Mouse (Mus musculus): Measurements from ENCODE around the gene Rab13. TPM values are rescaled to one million over a fixed set of nuclear protein-coding genes. Genes with fewer than 3 reads are reported as not detected.
"Not testable (repeated sequence)": the region's sequence is repeated elsewhere in the genome, so short reads cannot be mapped to it uniquely, and the experiment has no call there.

Rab13 gene
- polyA plus RNA-seq, 1 experiment from 2014 or later, result 15.4 TPM

DNA sequence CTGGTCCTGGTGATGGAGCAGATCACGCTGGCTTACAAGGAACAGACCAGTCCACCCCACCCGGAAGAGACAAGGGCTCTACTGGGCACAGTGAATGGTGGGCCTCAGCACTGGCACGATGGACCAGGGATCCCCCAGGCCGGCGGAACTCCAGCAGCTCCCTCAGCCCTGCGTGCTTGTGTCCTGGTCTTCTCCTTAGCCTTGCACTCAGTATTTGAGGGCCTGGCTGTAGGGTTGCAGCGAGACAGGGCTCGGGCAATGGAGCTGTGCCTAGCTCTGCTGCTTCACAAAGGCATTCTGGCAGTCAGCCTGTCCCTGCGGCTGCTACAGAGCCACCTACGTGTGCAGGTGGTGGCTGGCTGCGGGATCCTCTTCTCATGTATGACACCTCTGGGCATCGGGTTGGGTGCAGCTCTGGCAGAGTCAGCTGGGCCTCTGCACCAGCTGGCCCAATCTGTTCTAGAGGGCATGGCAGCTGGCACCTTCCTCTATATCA is 38.3 kb downstream of the Rab13 start:
- not testable (repeated sequence) for DNase-seq (ENCODE audit: low spot score); ATAC-seq (ENCODE audit: insufficient number of reproducible peaks, low FRiP score, low TSS enrichment, low read depth)
- WGBS, result 96% methylated on average over 10 of the region's 12 CpGs

DNA sequence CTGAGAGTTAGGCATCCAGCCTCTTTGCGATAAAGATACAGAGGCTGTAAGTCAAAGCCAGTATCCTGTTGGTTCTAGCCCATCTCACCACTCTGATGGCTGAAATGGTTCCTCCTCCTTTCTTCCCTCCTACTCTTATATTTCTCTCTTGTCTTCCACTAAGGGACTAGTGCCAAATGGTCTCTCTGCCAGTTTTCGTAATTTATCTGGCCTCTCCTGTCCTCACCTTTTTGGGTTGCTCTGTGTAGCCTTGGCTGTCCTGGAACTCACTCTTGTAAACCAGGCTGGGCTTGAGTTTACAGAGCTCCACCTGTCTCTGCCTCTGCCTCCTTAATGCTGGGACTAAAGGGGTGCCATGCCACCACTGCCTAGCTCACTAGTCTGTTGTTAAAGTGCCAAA is 39.2 kb downstream of the Rab13 start:
- not testable (repeated sequence) for H3K4me2 ChIP-seq (ENCODE audit: low read depth, severe bottlenecking); H3K27me3 ChIP-seq (ENCODE audit: control insufficient read depth, insufficient read depth, low read length); H3K9ac ChIP-seq (ENCODE audit: low read length); ATAC-seq (ENCODE audit: insufficient number of reproducible peaks, low FRiP score, low TSS enrichment, low read depth); H3K4me1 ChIP-seq (ENCODE audit: control insufficient read depth, insufficient read depth, low read length); DNase-seq (ENCODE audit: low spot score); H3K27ac ChIP-seq (replicated peaks; ENCODE audit: low read depth, low read length); H3K9me3 ChIP-seq (ENCODE audit: control insufficient read depth, low read length); H3K4me3 ChIP-seq (ENCODE audit: low read depth, low read length); H3K36me3 ChIP-seq (ENCODE audit: control insufficient read depth, insufficient read depth, low read length)
- 93% methylated on average over 2 of the region's 2 CpGs for WGBS

More for the DNA sequence above, 38.3 kb downstream of the Rab13 start:
- H3K36me3 ChIP-seq (ENCODE audit: control insufficient read depth, insufficient read depth, low read length); H3K27me3 ChIP-seq (ENCODE audit: control insufficient read depth, insufficient read depth, low read length); H3K4me1 ChIP-seq (ENCODE audit: control insufficient read depth, insufficient read depth, low read length); H3K4me2 ChIP-seq (ENCODE audit: low read depth, severe bottlenecking); H3K4me3 ChIP-seq (ENCODE audit: low read depth, low read length); H3K9ac ChIP-seq (ENCODE audit: low read length); H3K27ac ChIP-seq (replicated peaks; ENCODE audit: low read depth, low read length); H3K9me3 ChIP-seq (ENCODE audit: control insufficient read depth, low read length): not testable (repeated sequence)

DNA sequence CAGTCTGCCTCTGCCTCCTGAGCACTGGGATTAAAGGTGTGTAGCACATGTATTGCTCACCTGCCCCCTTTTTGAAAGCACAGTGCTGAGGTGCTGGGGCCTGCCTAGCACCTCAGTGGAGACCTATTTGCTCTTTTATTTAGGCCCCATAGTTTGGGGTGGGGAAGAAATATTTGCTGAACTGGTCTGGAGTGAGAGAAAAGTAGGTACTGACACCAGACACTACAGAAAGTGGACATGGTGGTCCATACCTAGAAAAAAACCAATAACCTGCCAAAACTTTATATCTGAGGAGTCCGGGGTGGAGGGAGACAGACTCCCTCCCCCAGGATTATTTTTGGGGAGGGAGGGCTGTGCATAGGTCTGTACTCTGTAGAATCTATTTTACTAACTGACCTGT is 39.7 kb downstream of the Rab13 start:
- not testable (repeated sequence) for H3K4me2 ChIP-seq (ENCODE audit: low read depth, severe bottlenecking); ATAC-seq (ENCODE audit: insufficient number of reproducible peaks, low FRiP score, low TSS enrichment, low read depth)

GRCm38 (mm10) chr3:90253653-90254418 is 40.3 kb downstream of the Rab13 start, which contains the start of gene Crtc2:
Crtc2 (plus strand) TSS chr3:90254163.
- peak; percentile 97 for DNase-seq (ENCODE audit: low spot score)
- Histone ChIP-seq H3K4me2 (ENCODE audit: low read depth, severe bottlenecking) (peak within 1 kb of the TSS; percentile 64), H3K9ac (ENCODE audit: low read length) (peak within 1 kb of the TSS; percentile 76), H3K9me3 (ENCODE audit: control insufficient read depth, low read length) (no peaks in the 10 kb centered on the region), H3K36me3 (ENCODE audit: control insufficient read depth, insufficient read depth, low read length) (peaks cover 7% of the 10 kb centered on the region), H3K4me1 (ENCODE audit: control insufficient read depth, insufficient read depth, low read length) (peaks cover 1% of the 10 kb centered on the region), H3K27me3 (ENCODE audit: control insufficient read depth, insufficient read depth, low read length) (no peaks in the 10 kb centered on the region), H3K27ac (replicated peaks; ENCODE audit: low read depth, low read length) (peak within 1 kb of the TSS; percentile 64; the same call in 1 of the 2 replicates), H3K4me3 (ENCODE audit: low read depth, low read length) (peak within 1 kb of the TSS; percentile 73)
- peak; percentile 94 for ATAC-seq (ENCODE audit: insufficient number of reproducible peaks, low FRiP score, low TSS enrichment, low read depth)
- 2% methylated on average over 40 of the region's 40 CpGs for WGBS

More for the DNA sequence above, 39.7 kb downstream of the Rab13 start:
- not testable (repeated sequence) for H3K27me3 ChIP-seq (ENCODE audit: control insufficient read depth, insufficient read depth, low read length); H3K4me1 ChIP-seq (ENCODE audit: control insufficient read depth, insufficient read depth, low read length); H3K27ac ChIP-seq (replicated peaks; ENCODE audit: low read depth, low read length); DNase-seq (ENCODE audit: low spot score); H3K4me3 ChIP-seq (ENCODE audit: low read depth, low read length); H3K9ac ChIP-seq (ENCODE audit: low read length); H3K9me3 ChIP-seq (ENCODE audit: control insufficient read depth, low read length); H3K36me3 ChIP-seq (ENCODE audit: control insufficient read depth, insufficient read depth, low read length)
- WGBS, result 75% methylated on average over 1 of the region's 1 CpGs

DNA sequence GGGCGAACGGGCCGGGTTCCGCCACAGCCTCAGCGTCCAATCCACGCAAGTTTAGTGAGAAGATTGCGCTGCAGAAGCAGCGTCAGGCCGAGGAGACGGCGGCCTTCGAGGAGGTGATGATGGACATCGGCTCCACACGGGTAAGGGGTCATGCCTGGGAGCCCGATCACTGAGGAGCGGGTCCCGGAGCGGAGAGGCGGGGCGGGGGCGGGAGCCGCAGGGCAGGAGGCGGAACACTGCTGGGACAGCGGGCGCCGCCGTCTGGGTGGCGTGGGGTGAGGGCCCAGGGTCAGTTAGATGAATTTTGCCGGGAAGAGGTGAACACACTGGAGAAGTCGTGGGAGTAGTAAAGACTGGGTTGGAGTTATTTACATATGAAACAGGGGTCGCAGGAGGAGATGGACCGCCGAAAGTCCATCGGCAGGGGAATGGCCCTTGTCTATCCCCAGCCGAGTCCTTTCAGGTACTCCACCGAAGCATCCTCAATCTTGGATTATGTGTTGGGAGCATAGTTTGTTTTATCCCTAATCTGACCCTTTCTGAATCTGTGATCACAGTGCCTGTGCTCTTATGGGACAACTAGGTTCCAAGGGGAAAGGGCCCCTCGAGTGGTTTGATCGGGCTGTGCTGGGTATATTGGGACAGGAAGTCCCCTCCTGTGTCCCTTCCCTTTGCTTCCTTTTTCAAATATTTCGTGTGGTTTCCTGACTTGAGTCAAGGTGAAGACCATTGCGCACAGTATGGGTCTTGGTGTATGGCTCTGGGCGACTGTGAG is 41.1 kb downstream of the Rab13 start:
- peak; percentile 71 for ATAC-seq (ENCODE audit: insufficient number of reproducible peaks, low FRiP score, low TSS enrichment, low read depth)
- 1% methylated on average over 41 of the region's 41 CpGs for WGBS
- Histone ChIP-seq H3K27ac (replicated peaks; ENCODE audit: low read depth, low read length) (peak overlapping the region; percentile 64; the same call in 1 of the 2 replicates), H3K9ac (ENCODE audit: low read length) (peak overlapping the region; percentile 76), H3K4me2 (ENCODE audit: low read depth, severe bottlenecking) (peak overlapping the region; percentile 64), H3K4me3 (ENCODE audit: low read depth, low read length) (peak overlapping the region; percentile 73), H3K4me1 (ENCODE audit: control insufficient read depth, insufficient read depth, low read length) (no peaks in the 10 kb centered on the region), H3K36me3 (ENCODE audit: control insufficient read depth, insufficient read depth, low read length) (peaks cover 5% of the 10 kb centered on the region), H3K9me3 (ENCODE audit: control insufficient read depth, low read length) (no peaks in the 10 kb centered on the region), H3K27me3 (ENCODE audit: control insufficient read depth, insufficient read depth, low read length) (no peaks in the 10 kb centered on the region)
- no peak for DNase-seq (ENCODE audit: low spot score)

GRCm38 (mm10) chr3:90255194-90255565 is 41.7 kb downstream of the Rab13 start:
- 30% methylated on average over 2 of the region's 2 CpGs for WGBS
- ATAC-seq (ENCODE audit: insufficient number of reproducible peaks, low FRiP score, low TSS enrichment, low read depth), result no peak
- no peak overlapping the region for H3K27ac ChIP-seq (replicated peaks; ENCODE audit: low read depth, low read length)

DNA sequence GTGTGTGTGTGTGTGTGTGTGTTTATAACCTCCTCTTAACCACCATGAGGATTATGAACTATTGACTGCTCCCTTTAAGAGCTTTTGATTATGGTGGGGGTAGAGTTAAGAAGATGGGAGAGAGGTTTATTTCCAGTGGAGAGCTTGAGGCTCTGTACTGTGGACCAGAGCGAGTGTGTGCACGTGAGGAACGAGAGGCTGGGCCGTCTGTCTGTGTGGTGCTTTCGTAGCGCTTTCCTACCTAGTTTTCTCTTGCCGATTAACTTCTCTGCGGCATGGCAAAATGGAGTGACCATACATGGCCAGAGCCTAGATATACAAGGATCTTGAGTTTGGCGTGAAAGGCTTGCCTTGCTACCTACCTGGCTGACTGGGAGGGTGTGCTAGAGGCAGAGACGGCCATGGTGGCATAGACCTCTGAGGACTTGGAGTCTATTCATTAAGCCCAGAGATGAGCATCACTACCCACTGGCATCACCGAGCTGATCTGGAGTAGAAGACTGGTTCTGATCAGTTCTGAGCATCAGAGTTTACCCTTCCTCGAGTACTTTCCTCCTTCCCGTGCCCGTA is 42.4 kb downstream of the Rab13 start:
- no peak overlapping the region for H3K4me2 ChIP-seq (ENCODE audit: low read depth, severe bottlenecking)
- ATAC-seq (ENCODE audit: insufficient number of reproducible peaks, low FRiP score, low TSS enrichment, low read depth) (no peak), DNase-seq (ENCODE audit: low spot score) (no peak)
- WGBS, result 93% methylated on average over 14 of the region's 14 CpGs
- no peak overlapping the region for H3K4me3 ChIP-seq (ENCODE audit: low read depth, low read length)
- no peaks in the 10 kb centered on the region for H3K9me3 ChIP-seq (ENCODE audit: control insufficient read depth, low read length)
- no peak overlapping the region for H3K27ac ChIP-seq (replicated peaks; ENCODE audit: low read depth, low read length)
- H3K9ac ChIP-seq (ENCODE audit: low read length), result no peak overlapping the region
- no peaks in the 10 kb centered on the region for H3K27me3 ChIP-seq (ENCODE audit: control insufficient read depth, insufficient read depth, low read length)
- H3K36me3 ChIP-seq (ENCODE audit: control insufficient read depth, insufficient read depth, low read length), result peaks cover 8% of the 10 kb centered on the region
- no peaks in the 10 kb centered on the region for H3K4me1 ChIP-seq (ENCODE audit: control insufficient read depth, insufficient read depth, low read length)

More at GRCm38 (mm10) chr3:90255194-90255565, 41.7 kb downstream of the Rab13 start:
- no peaks in the 10 kb centered on the region for H3K9me3 ChIP-seq (ENCODE audit: control insufficient read depth, low read length)
- no peaks in the 10 kb centered on the region for H3K4me1 ChIP-seq (ENCODE audit: control insufficient read depth, insufficient read depth, low read length)
- DNase-seq (ENCODE audit: low spot score), result no peak
- peak overlapping the region; percentile 76 for H3K9ac ChIP-seq (ENCODE audit: low read length)
- peaks cover 8% of the 10 kb centered on the region for H3K36me3 ChIP-seq (ENCODE audit: control insufficient read depth, insufficient read depth, low read length)
- no peaks in the 10 kb centered on the region for H3K27me3 ChIP-seq (ENCODE audit: control insufficient read depth, insufficient read depth, low read length)
- peak overlapping the region; percentile 64 for H3K4me2 ChIP-seq (ENCODE audit: low read depth, severe bottlenecking)
- H3K4me3 ChIP-seq (ENCODE audit: low read depth, low read length), result peak overlapping the region; percentile 73

Measured in limb, embryonic 11.5 days (tissue).